Comparison of ENCODE assay signal across 10 mouse cellular contexts in the genomic region with DNA sequence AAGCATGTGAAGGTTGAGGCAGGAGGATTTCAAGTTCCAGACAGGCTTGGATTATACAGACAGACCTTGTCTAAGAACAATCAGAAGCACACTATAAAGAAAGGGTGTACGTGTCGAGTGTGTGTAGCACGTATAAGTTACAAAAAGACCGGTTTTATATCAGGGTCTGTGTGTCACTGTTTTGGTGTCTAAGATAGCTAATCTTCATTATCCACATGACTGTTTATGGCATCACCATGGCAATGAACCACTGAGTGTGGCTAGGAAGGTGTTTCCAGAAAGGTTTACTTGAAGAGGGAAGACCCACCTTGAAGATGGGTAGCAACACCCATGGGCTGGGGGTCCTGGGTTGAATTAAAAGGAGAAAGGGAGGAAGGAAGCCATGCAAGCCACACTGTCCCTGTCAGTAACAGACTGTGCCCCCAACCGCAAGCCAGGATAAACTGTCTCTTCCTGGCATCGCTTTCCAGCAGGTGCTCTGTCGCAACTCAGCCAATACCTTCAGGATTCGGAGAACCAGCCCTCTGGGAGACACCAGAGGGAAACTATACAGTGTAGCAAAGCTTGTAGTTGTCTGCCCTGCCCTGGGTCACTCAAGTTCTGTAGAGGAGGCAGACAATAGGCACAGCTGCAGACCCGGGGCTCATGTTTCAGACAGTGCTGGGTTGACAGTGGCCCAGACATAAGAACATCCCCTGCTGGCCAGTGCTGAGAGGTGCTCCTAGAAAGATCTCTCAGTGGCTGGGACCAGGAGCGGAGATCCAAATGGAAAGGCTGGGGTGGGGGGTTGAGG. TPM values are rescaled to one million over a fixed set of nuclear protein-coding genes. Genes with fewer than 3 reads are reported as not detected.
DNase-seq lines count a peak whose midpoint lies in the region; ATAC-seq and TF ChIP-seq lines count a peak whose summit lies in the region.
"Had no signal": no experiment of that assay in that cellular context is flagged by ENCODE, and none has a peak within 500 bp of the region (broad histone marks: within the 10 kb centered on the region; RNA-seq: fewer than 3 reads in every experiment).

No protein-coding gene starts in this region.

- H3K4me3 ChIP-seq in intestine, postnatal 0 days (ENCODE audit: low read depth, low read length) = no peak overlapping the region
- no peak overlapping the region for H3K4me3 ChIP-seq in intestine, embryonic 15.5 days (replicated peaks)
- no peak overlapping the region for H3K4me3 ChIP-seq in limb, embryonic 14.5 days (replicated peaks; ENCODE audit: low read length)
- no peak overlapping the region for H3K4me3 ChIP-seq in stomach, postnatal 0 days (ENCODE audit: low read depth, low read length)

- H3K4me1 ChIP-seq in intestine, postnatal 0 days (replicated peaks; ENCODE audit: control insufficient read depth, insufficient read depth, low read length) = peaks cover 23% of the 10 kb centered on the region
- peaks cover 8% of the 10 kb centered on the region for H3K4me1 ChIP-seq in intestine, embryonic 15.5 days (replicated peaks)
- H3K4me1 ChIP-seq in limb, embryonic 14.5 days (ENCODE audit: control insufficient read depth, insufficient read depth, low read length) = no peaks in the 10 kb centered on the region
- 0 out of 2 replicates have a peak, but pooled peaks cover 2% of the 10 kb centered on the region for H3K4me1 ChIP-seq in stomach, postnatal 0 days (replicated peaks; ENCODE audit: control insufficient read depth, insufficient read depth)

- WGBS in intestine, postnatal 0 days = 62% methylated on average over 10 of the region's 10 CpGs
- WGBS in intestine, embryonic 15.5 days = 77% methylated on average over 10 of the region's 10 CpGs
- WGBS in limb, embryonic 14.5 days = 69% methylated on average over 10 of the region's 10 CpGs
- WGBS in stomach, postnatal 0 days = 79% methylated on average over 10 of the region's 10 CpGs

- no peaks in the 10 kb centered on the region for H3K27me3 ChIP-seq in intestine, postnatal 0 days (replicated peaks; ENCODE audit: control insufficient read depth, insufficient read depth, low read length)
- no peaks in the 10 kb centered on the region for H3K27me3 ChIP-seq in intestine, embryonic 15.5 days (replicated peaks)
- 0 out of 2 replicates have a peak, but pooled peaks cover 4% of the 10 kb centered on the region for H3K27me3 ChIP-seq in limb, embryonic 14.5 days (ENCODE audit: control insufficient read depth, insufficient read depth, low read length)
- no peaks in the 10 kb centered on the region for H3K27me3 ChIP-seq in stomach, postnatal 0 days (ENCODE audit: control insufficient read depth, insufficient read depth, low read length)

- no peaks in the 10 kb centered on the region for H3K9me3 ChIP-seq in intestine, postnatal 0 days (ENCODE audit: control insufficient read depth)
- H3K9me3 ChIP-seq in intestine, embryonic 15.5 days = no peaks in the 10 kb centered on the region
- no peaks in the 10 kb centered on the region for H3K9me3 ChIP-seq in limb, embryonic 14.5 days (ENCODE audit: control insufficient read depth, low read length)
- H3K9me3 ChIP-seq in stomach, postnatal 0 days (ENCODE audit: control insufficient read depth, low read length) = no peaks in the 10 kb centered on the region

- peak; percentile 59 for DNase-seq in thymus, postnatal 4 days
- DNase-seq in thymus, adult 18-20 months = no peak
- peak; percentile 40 for DNase-seq in limb, embryonic 14.5 days (ENCODE audit: low spot score)
- no peak for DNase-seq in stomach, postnatal 0 days (ENCODE audit: low spot score)
- DNase-seq in adrenal gland, postnatal 14 days = no peak
- no peak for DNase-seq in urinary bladder, postnatal 10 days (ENCODE audit: low spot score)
- DNase-seq: cerebellum, adult 9-10 months; lung, postnatal 36 days had no signal

- 0 out of 2 replicates have a peak overlapping the region, but pooled peaks have one; percentile 28 for H3K27ac ChIP-seq in intestine, postnatal 0 days (ENCODE audit: low read depth, low read length)
- H3K27ac ChIP-seq in intestine, embryonic 15.5 days = no peak overlapping the region
- no peak overlapping the region for H3K27ac ChIP-seq in limb, embryonic 14.5 days (replicated peaks; ENCODE audit: low read depth, low read length)
- no peak overlapping the region for H3K27ac ChIP-seq in stomach, postnatal 0 days (replicated peaks)

- peak; percentile 55 for TF ChIP-seq CTCF in intestine, postnatal 0 days (IDR thresholded peaks at IDR 0.05; ENCODE audit: low read depth)
- TF ChIP-seq CTCF in stomach, postnatal 0 days (IDR thresholded peaks at IDR 0.05; ENCODE audit: low read depth) = peak; percentile 41; the same call in 1 of the 2 replicates

- TF ChIP-seq POLR2A in limb, embryonic 14.5 days (IDR thresholded peaks at IDR 0.05; ENCODE audit: borderline replicate concordance, extremely low read depth, insufficient read depth, insufficient read length) = no peak

- ATAC-seq in intestine, postnatal 0 days = no peak
- ATAC-seq in intestine, embryonic 15.5 days = no peak
- peak; percentile 87 for ATAC-seq in limb, embryonic 14.5 days (ENCODE audit: low FRiP score, low read depth)
- ATAC-seq in stomach, postnatal 0 days (ENCODE audit: low FRiP score, low TSS enrichment) = no peak

- no peaks in the 10 kb centered on the region for H3K36me3 ChIP-seq in intestine, postnatal 0 days (ENCODE audit: control insufficient read depth, insufficient read depth)
- H3K36me3 ChIP-seq in intestine, embryonic 15.5 days = no peaks in the 10 kb centered on the region
- no peaks in the 10 kb centered on the region for H3K36me3 ChIP-seq in limb, embryonic 14.5 days (ENCODE audit: control insufficient read depth, insufficient read depth, low read length)
- H3K36me3 ChIP-seq in stomach, postnatal 0 days (ENCODE audit: control insufficient read depth, insufficient read depth, low read length) = no peaks in the 10 kb centered on the region

- H3K4me2 ChIP-seq in intestine, postnatal 0 days (replicated peaks; ENCODE audit: low read depth) = no peak overlapping the region
- H3K4me2 ChIP-seq in intestine, embryonic 15.5 days (replicated peaks) = no peak overlapping the region
- no peak overlapping the region for H3K4me2 ChIP-seq in limb, embryonic 14.5 days (replicated peaks; ENCODE audit: low read depth, low read length, severe bottlenecking)
- no peak overlapping the region for H3K4me2 ChIP-seq in stomach, postnatal 0 days (replicated peaks; ENCODE audit: low read depth)

- H3K9ac ChIP-seq in intestine, postnatal 0 days (ENCODE audit: low read depth, low read length) = no peak overlapping the region
- H3K9ac ChIP-seq in intestine, embryonic 15.5 days = no peak overlapping the region
- no peak overlapping the region for H3K9ac ChIP-seq in limb, embryonic 14.5 days (ENCODE audit: low read depth, low read length, severe bottlenecking)
- no peak overlapping the region for H3K9ac ChIP-seq in stomach, postnatal 0 days (ENCODE audit: low read length)

- no peak for TF ChIP-seq EP300 in stomach, postnatal 0 days (optimal IDR thresholded peaks at IDR 0.05)

RNA-seq across cellular contexts. Expression of a gene that starts 7.1 kb away (rescaled TPM):
- 1.6 and 1.8 TPM in 2 replicates for polyA plus RNA-seq in intestine, postnatal 0 days (2015; fragmentation: Nextera tagmentation; extraction: Ambion mirVana)
- polyA plus RNA-seq in intestine, embryonic 15.5 days (2015; fragmentation: Nextera tagmentation; extraction: Ambion mirVana) = 0.50 and 0.76 TPM in 2 replicates
- 2.6 and 3.0 TPM in 2 replicates for polyA plus RNA-seq in limb, embryonic 14.5 days (2012; rRNA removed)
- 1.2 and 2.0 TPM in 2 replicates for polyA plus RNA-seq in limb, embryonic 14.5 days (2014; fragmentation: Nextera tagmentation; extraction: Ambion mirVana)
- polyA plus RNA-seq in stomach, postnatal 0 days (2015; fragmentation: Nextera tagmentation; extraction: Ambion mirVana) = 0.62 and 0.72 TPM in 2 replicates
- 8.4 and 10.2 TPM in 2 replicates for total RNA-seq in adrenal gland, postnatal 14 days (2021)

RNA-seq across cellular contexts. Expression of a gene that starts 30.0 kb away (rescaled TPM):
- 209 TPM in 2 replicates for polyA plus RNA-seq in intestine, postnatal 0 days (2015; fragmentation: Nextera tagmentation; extraction: Ambion mirVana)
- 184 and 190 TPM in 2 replicates for polyA plus RNA-seq in intestine, embryonic 15.5 days (2015; fragmentation: Nextera tagmentation; extraction: Ambion mirVana)
- 70.0 and 85.1 TPM in 2 replicates for polyA plus RNA-seq in limb, embryonic 14.5 days (2012; rRNA removed)
- polyA plus RNA-seq in limb, embryonic 14.5 days (2014; fragmentation: Nextera tagmentation; extraction: Ambion mirVana) = 163 and 175 TPM in 2 replicates
- polyA plus RNA-seq in stomach, postnatal 0 days (2015; fragmentation: Nextera tagmentation; extraction: Ambion mirVana) = 125 and 134 TPM in 2 replicates
- total RNA-seq in adrenal gland, postnatal 14 days (2021) = 172 and 183 TPM in 2 replicates

Comparison
In these comparisons a context has a peak if more than half of its experiments do, and no peak if none do; other contexts are left out.
1. DNase-seq: peak in thymus, postnatal 4 days (single experiment) and limb, embryonic 14.5 days (single experiment); none in thymus, adult 18-20 months (0 of 2), stomach, postnatal 0 days (single experiment), adrenal gland, postnatal 14 days (single experiment) and urinary bladder, postnatal 10 days (single experiment).